28 mouse cellular contexts compared by ENCODE assay signal in genomic region chr13:116414473-116414872, GRCm38 (mm10).
DNase-seq lines count a peak whose midpoint lies in the region; ATAC-seq and TF ChIP-seq lines count a peak whose summit lies in the region.
"Had no signal": no experiment of that assay in that cellular context is flagged by ENCODE, and none has a peak within 500 bp of the region (broad histone marks: within the 10 kb centered on the region; RNA-seq: fewer than 3 reads in every experiment).

No protein-coding gene starts in this region.

- peaks cover 6% of the 10 kb centered on the region; the same call in 1 of the 2 replicates for H3K4me1 ChIP-seq in forebrain, embryonic 14.5 days (ENCODE audit: control insufficient read depth, insufficient read depth, low read length)
- H3K4me1 ChIP-seq in forebrain, postnatal 0 days (ENCODE audit: insufficient read depth), result no peaks in the 10 kb centered on the region; the same call in 1 of the 2 replicates
- no peaks in the 10 kb centered on the region for H3K4me1 ChIP-seq in heart, embryonic 14.5 days (ENCODE audit: control insufficient read depth in 2 of 2, insufficient read depth in 2 of 2, low read length in 2 of 2)
- no peaks in the 10 kb centered on the region for H3K4me1 ChIP-seq in neural tube, embryonic 14.5 days (ENCODE audit: control insufficient read depth, insufficient read depth, low read length)
- no peaks in the 10 kb centered on the region for H3K4me1 ChIP-seq in neural tube, embryonic 15.5 days
- H3K4me1 ChIP-seq: heart, embryonic 15.5 days had no signal

- TF ChIP-seq CTCF in forebrain, postnatal 0 days (IDR thresholded peaks at IDR 0.05; ENCODE audit: low read depth), result no peak

- ATAC-seq in forebrain, embryonic 14.5 days, result peak; percentile 40; the same call in 1 of the 2 replicates
- no peak for ATAC-seq in forebrain, postnatal 0 days
- no peak for ATAC-seq in heart, embryonic 14.5 days (ENCODE audit: insufficient number of reproducible peaks, insufficient read depth, low FRiP score, low read depth)
- 0 out of 2 replicates have a peak, but pooled peaks have one; percentile 34 for ATAC-seq in neural tube, embryonic 14.5 days (ENCODE audit: low read depth)
- no peak for ATAC-seq in neural tube, embryonic 15.5 days (ENCODE audit: low FRiP score)
- ATAC-seq: inflammation-experienced regulatory T-cells, adult 6 months had no signal

- H3K9ac ChIP-seq in forebrain, embryonic 14.5 days (ENCODE audit: low read length), result no peak overlapping the region
- H3K9ac ChIP-seq in forebrain, postnatal 0 days, result no peak overlapping the region
- H3K9ac ChIP-seq in heart, embryonic 14.5 days (ENCODE audit: low read length), result no peak overlapping the region
- no peak overlapping the region for H3K9ac ChIP-seq in neural tube, embryonic 14.5 days (replicated peaks; ENCODE audit: low read depth, low read length)
- H3K9ac ChIP-seq in neural tube, embryonic 15.5 days (replicated peaks), result no peak overlapping the region
- H3K9ac ChIP-seq: heart, embryonic 15.5 days; hindbrain, embryonic 13.5 days; liver, embryonic 14.5 days had no signal

- 39% methylated on average over 7 of the region's 7 CpGs for WGBS in forebrain, embryonic 14.5 days
- WGBS in forebrain, postnatal 0 days, result 36% methylated on average over 7 of the region's 7 CpGs
- 21% methylated on average over 7 of the region's 7 CpGs for WGBS in heart, embryonic 14.5 days
- 43% methylated on average over 7 of the region's 7 CpGs for WGBS in neural tube, embryonic 14.5 days
- WGBS in neural tube, embryonic 15.5 days, result 46% methylated on average over 7 of the region's 7 CpGs

- H3K27ac ChIP-seq in forebrain, embryonic 14.5 days (ENCODE audit: low read depth, low read length), result no peak overlapping the region
- H3K27ac ChIP-seq in forebrain, postnatal 0 days (ENCODE audit: low read depth, low read length), result no peak overlapping the region
- no peak overlapping the region for H3K27ac ChIP-seq in heart, embryonic 14.5 days (replicated peaks in 1 of 2; ENCODE audit: control insufficient read depth in 1 of 2, insufficient read depth in 1 of 2, low read depth in 2 of 2, low read length in 2 of 2)
- H3K27ac ChIP-seq in neural tube, embryonic 14.5 days (ENCODE audit: low read depth, low read length), result no peak overlapping the region
- no peak overlapping the region for H3K27ac ChIP-seq in neural tube, embryonic 15.5 days (replicated peaks)
- H3K27ac ChIP-seq: heart, embryonic 15.5 days; hindbrain, embryonic 13.5 days; liver, embryonic 14.5 days; macrophage; stomach, postnatal 0 days had no signal

- no peak overlapping the region for H3K4me3 ChIP-seq in forebrain, embryonic 14.5 days (ENCODE audit: low read depth, low read length)
- H3K4me3 ChIP-seq in forebrain, postnatal 0 days (ENCODE audit: low read depth, low read length), result no peak overlapping the region
- no peak overlapping the region for H3K4me3 ChIP-seq in heart, embryonic 14.5 days (ENCODE audit: control insufficient read depth in 1 of 2, insufficient read depth in 1 of 2, low read depth in 1 of 2, low read length in 2 of 2)
- no peak overlapping the region for H3K4me3 ChIP-seq in neural tube, embryonic 14.5 days (ENCODE audit: low read depth, low read length)
- H3K4me3 ChIP-seq in neural tube, embryonic 15.5 days (replicated peaks), result no peak overlapping the region
- H3K4me3 ChIP-seq: erythroblast, embryonic 14.5 days; heart, embryonic 15.5 days; hindbrain, embryonic 13.5 days had no signal

- no peaks in the 10 kb centered on the region for H3K36me3 ChIP-seq in forebrain, embryonic 14.5 days (ENCODE audit: control insufficient read depth, insufficient read depth, low read length)
- no peaks in the 10 kb centered on the region for H3K36me3 ChIP-seq in forebrain, postnatal 0 days (ENCODE audit: insufficient read depth)
- H3K36me3 ChIP-seq in heart, embryonic 14.5 days (ENCODE audit: control insufficient read depth, insufficient read depth, low read length), result no peaks in the 10 kb centered on the region
- no peaks in the 10 kb centered on the region for H3K36me3 ChIP-seq in neural tube, embryonic 14.5 days (ENCODE audit: control insufficient read depth, insufficient read depth, low read length)
- H3K36me3 ChIP-seq in neural tube, embryonic 15.5 days, result no peaks in the 10 kb centered on the region
- H3K36me3 ChIP-seq: heart, embryonic 15.5 days; hindbrain, embryonic 13.5 days had no signal

- H3K27me3 ChIP-seq in forebrain, embryonic 14.5 days (replicated peaks; ENCODE audit: control insufficient read depth, insufficient read depth, low read length), result no peaks in the 10 kb centered on the region
- no peaks in the 10 kb centered on the region for H3K27me3 ChIP-seq in forebrain, postnatal 0 days (ENCODE audit: insufficient read depth, low read length)
- H3K27me3 ChIP-seq in heart, embryonic 14.5 days (ENCODE audit: control insufficient read depth, insufficient read depth, low read length), result no peaks in the 10 kb centered on the region
- no peaks in the 10 kb centered on the region for H3K27me3 ChIP-seq in neural tube, embryonic 14.5 days (ENCODE audit: control insufficient read depth, insufficient read depth, low read length)
- H3K27me3 ChIP-seq in neural tube, embryonic 15.5 days (replicated peaks), result no peaks in the 10 kb centered on the region
- H3K27me3 ChIP-seq: heart, embryonic 15.5 days; hindbrain, embryonic 13.5 days had no signal

- H3K4me2 ChIP-seq in forebrain, embryonic 14.5 days (ENCODE audit: low read length), result no peak overlapping the region
- H3K4me2 ChIP-seq in forebrain, postnatal 0 days (ENCODE audit: low read depth), result no peak overlapping the region
- H3K4me2 ChIP-seq in heart, embryonic 14.5 days (ENCODE audit: low read length), result 0 out of 2 replicates have a peak overlapping the region, but pooled peaks have one; percentile 16
- H3K4me2 ChIP-seq in neural tube, embryonic 14.5 days (ENCODE audit: low read depth, low read length), result no peak overlapping the region
- H3K4me2 ChIP-seq in neural tube, embryonic 15.5 days, result no peak overlapping the region
- H3K4me2 ChIP-seq: heart, embryonic 15.5 days; hindbrain, embryonic 13.5 days had no signal

- DNase-seq in forebrain, embryonic 14.5 days (ENCODE audit: low spot score), result peak; percentile 8
- DNase-seq in forebrain, postnatal 0 days, result no peak
- DNase-seq in heart, adult 18-20 months, result no peak
- no peak for DNase-seq in adrenal gland, postnatal 4 days (ENCODE audit: low spot score in 2 of 2)
- DNase-seq: adrenal gland, postnatal 25 days; B cell, adult 2 months; cerebellum, adult 9-10 months; gastrocnemius, postnatal 14 days; heart, postnatal 4 days; kidney, adult 11 months; kidney, postnatal 14 days; layer of hippocampus, adult 9-11 months; liver; lung, adult 2 months; lung, postnatal 10 days; right cerebral cortex, postnatal 4 days; thymus, adult 18-20 months; thymus, postnatal 25 days had no signal

- H3K9me3 ChIP-seq in forebrain, embryonic 14.5 days (replicated peaks; ENCODE audit: control insufficient read depth, low read length), result no peaks in the 10 kb centered on the region
- no peaks in the 10 kb centered on the region for H3K9me3 ChIP-seq in forebrain, postnatal 0 days (ENCODE audit: low read length)
- H3K9me3 ChIP-seq in heart, embryonic 14.5 days (ENCODE audit: control insufficient read depth, low read length), result no peaks in the 10 kb centered on the region
- H3K9me3 ChIP-seq in neural tube, embryonic 14.5 days (ENCODE audit: control insufficient read depth, low read length), result no peaks in the 10 kb centered on the region
- H3K9me3 ChIP-seq in neural tube, embryonic 15.5 days (replicated peaks), result no peaks in the 10 kb centered on the region
- H3K9me3 ChIP-seq: heart, embryonic 15.5 days; hindbrain, embryonic 13.5 days had no signal

Comparison
In these comparisons a context has a peak if more than half of its experiments do, and no peak if none do; other contexts are left out.
1. ATAC-seq: peak in forebrain, embryonic 14.5 days (single experiment) and neural tube, embryonic 14.5 days (single experiment); none in forebrain, postnatal 0 days (single experiment), heart, embryonic 14.5 days (single experiment) and neural tube, embryonic 15.5 days (single experiment).